In the genomic region with DNA sequence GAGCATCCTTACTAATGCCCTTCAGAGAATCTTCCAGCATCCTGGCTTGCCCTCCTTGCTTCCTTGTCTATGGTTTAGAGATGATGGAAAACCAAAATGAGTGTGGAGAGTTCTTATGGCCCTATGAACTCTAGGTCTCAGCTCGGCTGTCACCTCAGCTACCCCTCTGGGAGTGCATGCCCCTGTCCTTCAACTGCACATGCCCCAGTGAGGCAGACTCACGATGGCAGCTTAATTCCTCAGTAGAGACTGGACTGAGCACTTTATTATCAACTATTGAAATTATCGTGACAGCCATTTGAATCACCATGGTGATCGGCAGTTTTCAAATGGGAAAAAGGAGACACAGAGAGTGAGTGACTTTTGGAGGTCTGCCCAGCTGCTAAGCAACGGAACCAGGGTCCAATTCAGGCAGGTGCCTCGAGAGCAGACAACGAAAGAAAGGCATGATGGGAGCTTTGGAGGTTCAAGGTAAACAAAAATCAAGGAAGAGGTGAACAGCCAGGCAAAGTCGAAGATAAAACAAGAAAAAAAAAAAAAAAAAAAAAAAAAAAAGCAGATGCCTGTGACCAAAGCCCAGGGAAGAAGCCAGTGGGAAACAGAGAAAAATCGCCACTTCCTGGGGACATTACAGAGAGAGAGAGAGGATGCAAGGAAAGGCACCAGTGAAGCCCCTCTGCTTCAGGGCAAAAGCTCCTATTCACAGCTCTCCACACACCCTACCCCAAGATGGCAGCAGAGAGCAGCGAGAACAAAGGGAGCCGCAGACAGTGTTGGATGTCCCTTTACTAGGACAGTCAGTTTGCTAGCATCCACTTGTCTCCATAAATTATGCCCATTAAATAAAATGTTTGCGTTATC, we compare ENCODE assay signal across 9 mouse cellular contexts.
DNase-seq lines count a peak whose midpoint lies in the region; ATAC-seq and TF ChIP-seq lines count a peak whose summit lies in the region.
"Had no signal": no experiment of that assay in that cellular context is flagged by ENCODE, and none has a peak within 500 bp of the region (broad histone marks: within the 10 kb centered on the region; RNA-seq: fewer than 3 reads in every experiment).

No protein-coding gene starts in this region.

- no peak overlapping the region for H3K4me2 ChIP-seq in forebrain, embryonic 16.5 days (ENCODE audit: low read length)
- no peak overlapping the region for H3K4me2 ChIP-seq in intestine, embryonic 16.5 days (ENCODE audit: low read depth, low read length)
- no peak overlapping the region for H3K4me2 ChIP-seq in neural tube, embryonic 14.5 days (ENCODE audit: low read depth, low read length)
- H3K4me2 ChIP-seq: embryonic facial prominence, embryonic 13.5 days had no signal

- no peak overlapping the region for H3K9ac ChIP-seq in forebrain, embryonic 16.5 days (replicated peaks; ENCODE audit: low read depth, low read length)
- H3K9ac ChIP-seq in intestine, embryonic 16.5 days (ENCODE audit: low read depth, low read length): no peak overlapping the region
- no peak overlapping the region for H3K9ac ChIP-seq in neural tube, embryonic 14.5 days (replicated peaks; ENCODE audit: low read depth, low read length)
- H3K9ac ChIP-seq: embryonic facial prominence, embryonic 13.5 days had no signal

- ATAC-seq in forebrain, embryonic 16.5 days: peak; percentile 56
- 0 out of 2 replicates have a peak, but pooled peaks have one; percentile 40 for ATAC-seq in intestine, embryonic 16.5 days
- ATAC-seq in neural tube, embryonic 14.5 days (ENCODE audit: low read depth): peak; percentile 57; the same call in 1 of the 2 replicates

- H3K4me1 ChIP-seq in testis, adult 2 months (ENCODE audit: control insufficient read depth, insufficient read depth, low read length): no peaks in the 10 kb centered on the region
- H3K4me1 ChIP-seq in forebrain, embryonic 16.5 days (replicated peaks; ENCODE audit: control insufficient read depth, insufficient read depth, low read length): 0 out of 2 replicates have a peak, but pooled peaks cover 4% of the 10 kb centered on the region
- H3K4me1 ChIP-seq in intestine, embryonic 16.5 days (ENCODE audit: control insufficient read depth, insufficient read depth, low read length): no peaks in the 10 kb centered on the region
- H3K4me1 ChIP-seq in limb, embryonic 10.5 days: no peaks in the 10 kb centered on the region
- H3K4me1 ChIP-seq in neural tube, embryonic 14.5 days (ENCODE audit: control insufficient read depth, insufficient read depth, low read length): no peaks in the 10 kb centered on the region

- TF ChIP-seq CTCF in testis, adult 2 months (IDR thresholded peaks at IDR 0.05; ENCODE audit: control insufficient read depth, insufficient read depth, insufficient replicate concordance, low read depth, low read length): peak; percentile 62; the same call in 1 of the 2 replicates

- H3K27ac ChIP-seq in testis, adult 2 months (ENCODE audit: control insufficient read depth, insufficient read depth, low read depth, low read length): no peak overlapping the region
- H3K27ac ChIP-seq in forebrain, embryonic 16.5 days (ENCODE audit: low read length): no peak overlapping the region
- no peak overlapping the region for H3K27ac ChIP-seq in intestine, embryonic 16.5 days (ENCODE audit: low read length)
- H3K27ac ChIP-seq in limb, embryonic 10.5 days: no peak overlapping the region
- no peak overlapping the region for H3K27ac ChIP-seq in neural tube, embryonic 14.5 days (ENCODE audit: low read depth, low read length)
- H3K27ac ChIP-seq: embryonic facial prominence, embryonic 13.5 days had no signal

- H3K9me3 ChIP-seq in forebrain, embryonic 16.5 days (ENCODE audit: control insufficient read depth, low read length): no peaks in the 10 kb centered on the region
- H3K9me3 ChIP-seq in intestine, embryonic 16.5 days (ENCODE audit: control insufficient read depth, low read length): no peaks in the 10 kb centered on the region
- no peaks in the 10 kb centered on the region for H3K9me3 ChIP-seq in limb, embryonic 10.5 days (replicated peaks)
- H3K9me3 ChIP-seq in neural tube, embryonic 14.5 days (ENCODE audit: control insufficient read depth, low read length): no peaks in the 10 kb centered on the region
- H3K9me3 ChIP-seq: embryonic facial prominence, embryonic 13.5 days had no signal

- WGBS in forebrain, embryonic 16.5 days: 32% methylated on average over 12 of the region's 12 CpGs
- 40% methylated on average over 12 of the region's 12 CpGs for WGBS in intestine, embryonic 16.5 days
- WGBS in limb, embryonic 10.5 days: 58% methylated on average over 12 of the region's 12 CpGs
- WGBS in neural tube, embryonic 14.5 days: 28% methylated on average over 12 of the region's 12 CpGs

- no peaks in the 10 kb centered on the region for H3K27me3 ChIP-seq in testis, adult 2 months (ENCODE audit: control insufficient read depth, insufficient read depth, low read length)
- no peaks in the 10 kb centered on the region for H3K27me3 ChIP-seq in forebrain, embryonic 16.5 days (replicated peaks; ENCODE audit: control insufficient read depth, insufficient read depth, low read length)
- H3K27me3 ChIP-seq in intestine, embryonic 16.5 days (replicated peaks; ENCODE audit: control insufficient read depth, insufficient read depth, low read length): no peaks in the 10 kb centered on the region
- H3K27me3 ChIP-seq in limb, embryonic 10.5 days (ENCODE audit: low read depth, poor library complexity, severe bottlenecking): no peaks in the 10 kb centered on the region
- H3K27me3 ChIP-seq in neural tube, embryonic 14.5 days (ENCODE audit: control insufficient read depth, insufficient read depth, low read length): no peaks in the 10 kb centered on the region

- DNase-seq in testis, postnatal 14 days (ENCODE audit: low spot score): no peak
- peak; percentile 3 for DNase-seq in c-Kit-positive CD71-positive TER-119-negative erythroid progenitor cells, embryonic 14.5 days (ENCODE audit: low read depth)
- DNase-seq in limb, embryonic 10.5 days (ENCODE audit: low spot score): peak; percentile 43
- peak; percentile 81 for DNase-seq in thymus, postnatal 4 days

- H3K36me3 ChIP-seq in testis, adult 2 months (ENCODE audit: control insufficient read depth, insufficient read depth, low read length): no peaks in the 10 kb centered on the region
- H3K36me3 ChIP-seq in forebrain, embryonic 16.5 days (ENCODE audit: control insufficient read depth, insufficient read depth): no peaks in the 10 kb centered on the region
- no peaks in the 10 kb centered on the region for H3K36me3 ChIP-seq in intestine, embryonic 16.5 days (ENCODE audit: control insufficient read depth, insufficient read depth, low read length)
- no peaks in the 10 kb centered on the region for H3K36me3 ChIP-seq in limb, embryonic 10.5 days
- H3K36me3 ChIP-seq in neural tube, embryonic 14.5 days (ENCODE audit: control insufficient read depth, insufficient read depth, low read length): no peaks in the 10 kb centered on the region
- H3K36me3 ChIP-seq: embryonic facial prominence, embryonic 13.5 days had no signal

- no peak for TF ChIP-seq POLR2A in testis, adult 2 months (IDR thresholded peaks at IDR 0.05; ENCODE audit: control insufficient read depth, low read depth, low read length)

- no peak overlapping the region for H3K4me3 ChIP-seq in testis, adult 2 months (ENCODE audit: control insufficient read depth, low read depth, low read length)
- no peak overlapping the region for H3K4me3 ChIP-seq in forebrain, embryonic 16.5 days (replicated peaks; ENCODE audit: low read length)
- no peak overlapping the region for H3K4me3 ChIP-seq in intestine, embryonic 16.5 days (ENCODE audit: low read length)
- H3K4me3 ChIP-seq in limb, embryonic 10.5 days: no peak overlapping the region
- no peak overlapping the region for H3K4me3 ChIP-seq in neural tube, embryonic 14.5 days (ENCODE audit: low read depth, low read length)
- H3K4me3 ChIP-seq: embryonic facial prominence, embryonic 13.5 days had no signal
